Mouse (Mus musculus) hindbrain, embryonic 10.5 days (tissue): ENCODE results near the gene Elavl1. TPM values are rescaled to one million over a fixed set of nuclear protein-coding genes. Genes with fewer than 3 reads are reported as not detected.
"Not testable (repeated sequence)": the region's sequence is repeated elsewhere in the genome, so short reads cannot be mapped to it uniquely, and the experiment has no call there.

Experiments
- DNase-seq: peaks from one replicate; pipeline ENCODE4 v3.0.0-alpha.2; 2017; ENCODE audit warnings: low spot score
- H3K27ac ChIP-seq: fragments of 300-500 bp; sonication (generic); 2 replicates; pipeline ENCODE4 v1.5.1; 2016; ENCODE audit warnings: mild to moderate bottlenecking, moderate library complexity
- H3K27me3 ChIP-seq: fragments of 300-500 bp; sonication (generic); 2 replicates; pipeline ENCODE4 v1.6.1; 2016; ENCODE audit warnings: mild to moderate bottlenecking; ENCODE audit not compliant: poor library complexity, insufficient read depth, severe bottlenecking
- H3K36me3 ChIP-seq: fragments of 300-500 bp; sonication (generic); 2 replicates; pipeline ENCODE4 v1.6.1; 2016; ENCODE audit warnings: mild to moderate bottlenecking, moderate library complexity
- H3K4me1 ChIP-seq: fragments of 300-500 bp; sonication (generic); replicated peaks from 2 replicates; pipeline ENCODE4 v1.6.1; 2016; ENCODE audit warnings: mild to moderate bottlenecking
- H3K4me3 ChIP-seq: fragments of 300-500 bp; sonication (generic); 2 replicates; pipeline ENCODE4 v1.5.1; 2016; ENCODE audit warnings: mild to moderate bottlenecking, moderate library complexity
- H3K9me3 ChIP-seq: fragments of 300-500 bp; sonication (generic); 2 replicates; pipeline ENCODE4 v1.6.1; 2016; ENCODE audit warnings: mild to moderate bottlenecking, moderate library complexity
- WGBS: fragments of 180-500 bp; shearing (Covaris S2); methylation state at CpG from one replicate; pipeline ENCODE4 v1.1.7; 2016; 5-methylcytosine and 5-hydroxymethylcytosine counted together
- polyA plus RNA-seq: library from polyadenylated mRNA; unstranded; fragments of >200 nt; fragmentation: Nextera tagmentation; extraction: Ambion mirVana; gene quantifications from 2 replicates; pipeline ENCODE4 v1.2.1, GENCODE M21; 2016

Gene Elavl1
- polyA plus RNA-seq, result 306 and 336 TPM in 2 replicates

- Histone ChIP-seq H3K36me3 (peaks cover 66% of the 10 kb centered on the region), H3K9me3 (no peaks in the 10 kb centered on the region), H3K27me3 (no peaks in the 10 kb centered on the region), H3K4me3 (peak within 1 kb of the TSS; percentile 97), H3K4me1 (peaks cover 25% of the 10 kb centered on the region), H3K27ac (peak within 1 kb of the TSS; percentile 98)
- WGBS, result under 1% methylated on average over 78 of the region's 78 CpGs
- peak; percentile 97 for DNase-seq
These were observed at the start of gene Elavl1, which contains the start of gene Ccl25 for GRCm38 (mm10) chr8:4324983-4325750. Gene Elavl1 (minus strand): TSS chr8:4325413. Gene Ccl25 (plus strand): TSS chr8:4325210.

GRCm38 (mm10) chr8:4372657-4373056, 47.4 kb upstream of the Elavl1 start:
- Histone ChIP-seq H3K9me3 (no peaks in the 10 kb centered on the region; the same call in 1 of the 2 replicates), H3K27ac (no peak overlapping the region), H3K27me3 (no peaks in the 10 kb centered on the region), H3K4me1 (no peaks in the 10 kb centered on the region), H3K4me3 (no peak overlapping the region), H3K36me3 (no peaks in the 10 kb centered on the region)
- 70% methylated on average over 2 of the region's 2 CpGs for WGBS
- DNase-seq, result no peak

DNA sequence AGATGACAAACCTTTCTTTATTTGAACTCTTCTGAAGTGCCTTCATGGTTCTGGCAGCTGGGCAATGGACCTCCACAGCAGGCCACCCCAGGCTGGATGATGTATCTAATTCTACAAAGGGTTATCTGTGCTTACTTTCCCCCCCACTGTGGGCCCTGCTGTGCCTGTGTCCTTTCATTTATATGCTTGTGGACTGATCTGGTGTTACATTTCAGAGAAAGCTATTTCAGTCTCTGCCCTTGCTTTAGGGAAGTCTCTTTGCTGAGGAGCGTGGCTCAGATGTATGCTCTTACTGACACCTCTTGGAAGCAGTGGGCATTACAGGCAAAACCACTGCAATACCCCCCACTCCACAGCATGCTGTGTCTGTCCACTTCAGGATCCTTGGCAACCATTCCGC, 44.9 kb upstream of the Elavl1 start:
- no peaks in the 10 kb centered on the region for H3K4me1 ChIP-seq
- H3K36me3 ChIP-seq, result no peaks in the 10 kb centered on the region
- H3K27me3 ChIP-seq, result no peaks in the 10 kb centered on the region
- no peak overlapping the region for H3K4me3 ChIP-seq
- 24% methylated on average over 2 of the region's 2 CpGs for WGBS
- H3K9me3 ChIP-seq, result no peaks in the 10 kb centered on the region; the same call in 1 of the 2 replicates
- DNase-seq, result peak; percentile 39
- no peak overlapping the region for H3K27ac ChIP-seq

- DNase-seq, result no peak
- 91% methylated on average over 4 of the region's 4 CpGs for WGBS
- no peaks in the 10 kb centered on the region for H3K36me3 ChIP-seq
These were observed 43.3 kb upstream of the Elavl1 start for GRCm38 (mm10) chr8:4368470-4368869.

DNA sequence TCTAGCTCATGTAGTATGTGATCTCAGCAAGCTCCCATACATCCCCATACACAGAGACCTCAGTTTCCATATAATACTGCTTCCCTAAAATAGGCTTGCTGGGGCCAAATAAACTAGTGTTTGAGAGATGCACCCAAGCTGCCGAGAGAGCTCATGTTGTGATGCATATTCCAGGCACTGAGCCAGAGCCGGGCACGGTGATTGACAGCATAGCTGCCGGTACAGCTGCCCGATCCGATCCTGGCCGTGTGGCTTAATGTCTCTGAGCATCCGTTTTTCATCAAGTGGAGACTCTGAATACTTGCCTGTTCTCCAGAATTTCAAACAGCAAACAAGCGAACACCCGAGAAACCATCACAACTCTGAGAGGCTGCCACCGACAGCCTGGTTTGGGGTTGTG, 42.6 kb upstream of the Elavl1 start:
- H3K4me3 ChIP-seq, result no peak overlapping the region
- no peaks in the 10 kb centered on the region; the same call in 1 of the 2 replicates for H3K9me3 ChIP-seq
- H3K36me3 ChIP-seq, result no peaks in the 10 kb centered on the region
- no peaks in the 10 kb centered on the region for H3K4me1 ChIP-seq
- 88% methylated on average over 11 of the region's 11 CpGs for WGBS
- no peaks in the 10 kb centered on the region for H3K27me3 ChIP-seq
- H3K27ac ChIP-seq, result no peak overlapping the region
- no peak for DNase-seq

More at GRCm38 (mm10) chr8:4368470-4368869, 43.3 kb upstream of the Elavl1 start:
- H3K4me1 ChIP-seq, result no peaks in the 10 kb centered on the region
- H3K4me3 ChIP-seq, result no peak overlapping the region
- no peaks in the 10 kb centered on the region for H3K27me3 ChIP-seq
- H3K27ac ChIP-seq, result no peak overlapping the region
- H3K9me3 ChIP-seq, result no peaks in the 10 kb centered on the region; the same call in 1 of the 2 replicates

DNA sequence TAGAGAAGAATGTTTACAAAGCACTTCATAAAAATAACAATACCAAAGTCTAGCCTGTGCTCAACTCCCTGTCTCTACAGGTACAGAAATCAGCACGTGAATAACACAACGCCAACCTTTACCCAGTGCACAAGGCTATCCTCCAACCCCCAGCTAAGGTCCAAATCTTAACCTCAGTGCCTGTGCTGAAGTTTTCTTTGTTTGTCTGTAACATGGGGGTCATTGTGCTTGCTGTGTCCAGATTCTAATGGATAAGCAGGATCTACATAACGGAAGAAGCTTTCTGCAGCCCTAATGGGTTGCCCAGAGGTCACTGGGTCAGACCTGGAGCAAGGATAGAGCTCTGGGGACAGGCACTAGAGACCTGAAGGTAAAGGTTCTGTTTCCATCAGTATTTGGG, 41.0 kb upstream of the Elavl1 start:
- Histone ChIP-seq H3K9me3 (no peaks in the 10 kb centered on the region; the same call in 1 of the 2 replicates), H3K4me1 (no peaks in the 10 kb centered on the region), H3K36me3 (no peaks in the 10 kb centered on the region), H3K27ac (no peak overlapping the region), H3K4me3 (no peak overlapping the region), H3K27me3 (no peaks in the 10 kb centered on the region)
- no peak for DNase-seq
- 86% methylated on average over 3 of the region's 3 CpGs for WGBS

GRCm38 (mm10) chr8:4360922-4361321, 35.7 kb upstream of the Elavl1 start:
- Histone ChIP-seq H3K27ac (no peak overlapping the region), H3K4me3 (no peak overlapping the region), H3K27me3 (no peaks in the 10 kb centered on the region), H3K9me3 (no peaks in the 10 kb centered on the region), H3K4me1 (no peaks in the 10 kb centered on the region), H3K36me3 (no peaks in the 10 kb centered on the region)
- no peak for DNase-seq
- WGBS, result 82% methylated on average over 2 of the region's 2 CpGs

- H3K4me1 ChIP-seq, result no peaks in the 10 kb centered on the region
- no peak for DNase-seq
- no peaks in the 10 kb centered on the region for H3K9me3 ChIP-seq
- H3K36me3 ChIP-seq, result no peaks in the 10 kb centered on the region
- no peak overlapping the region for H3K4me3 ChIP-seq
- 73% methylated on average over 3 of the region's 3 CpGs for WGBS
- H3K27ac ChIP-seq, result no peak overlapping the region
- no peaks in the 10 kb centered on the region for H3K27me3 ChIP-seq
These were observed 34.1 kb upstream of the Elavl1 start for GRCm38 (mm10) chr8:4359362-4359761.

GRCm38 (mm10) chr8:4355455-4355854, 30.2 kb upstream of the Elavl1 start:
- DNase-seq, result no peak
- H3K36me3 ChIP-seq, result no peaks in the 10 kb centered on the region
- 90% methylated on average over 10 of the region's 10 CpGs for WGBS
- H3K4me1 ChIP-seq, result no peaks in the 10 kb centered on the region
- H3K4me3 ChIP-seq, result no peak overlapping the region
- no peaks in the 10 kb centered on the region for H3K27me3 ChIP-seq
- H3K9me3 ChIP-seq, result no peaks in the 10 kb centered on the region
- H3K27ac ChIP-seq, result no peak overlapping the region

DNA sequence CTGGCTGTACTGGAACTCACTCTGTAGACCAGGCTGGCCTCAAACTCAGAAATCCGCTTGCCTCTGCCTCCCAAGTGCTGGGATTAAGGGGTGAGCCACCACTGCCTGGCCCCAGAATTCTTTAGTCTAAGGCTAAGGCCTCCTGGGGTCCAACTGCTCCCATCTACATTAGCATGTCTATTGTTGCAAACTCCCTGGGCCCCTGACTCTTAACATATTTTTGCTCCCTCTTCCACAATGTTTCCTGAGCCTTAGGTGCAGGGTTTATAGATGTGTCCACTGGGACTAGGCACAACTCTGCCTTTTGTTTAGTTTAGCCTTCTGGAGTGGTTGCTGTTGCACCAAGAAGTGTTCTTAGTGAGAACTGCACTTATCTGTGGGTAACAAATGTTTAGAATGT, 29.3 kb upstream of the Elavl1 start:
- Histone ChIP-seq H3K27me3 (no peaks in the 10 kb centered on the region), H3K4me1 (no peaks in the 10 kb centered on the region), H3K4me3 (no peak overlapping the region), H3K9me3 (no peaks in the 10 kb centered on the region), H3K36me3 (no peaks in the 10 kb centered on the region), H3K27ac (no peak overlapping the region)
- no peak for DNase-seq
- WGBS, result 76% methylated on average over 1 of the region's 1 CpGs

GRCm38 (mm10) chr8:4353741-4354140, 28.5 kb upstream of the Elavl1 start:
- Histone ChIP-seq H3K27me3 (no peaks in the 10 kb centered on the region), H3K4me3 (no peak overlapping the region), H3K27ac (no peak overlapping the region), H3K36me3 (no peaks in the 10 kb centered on the region), H3K4me1 (no peaks in the 10 kb centered on the region), H3K9me3 (no peaks in the 10 kb centered on the region)
- 80% methylated on average over 4 of the region's 4 CpGs for WGBS
- no peak for DNase-seq

GRCm38 (mm10) chr8:4352562-4352961, 27.3 kb upstream of the Elavl1 start:
- H3K4me3 ChIP-seq, H3K4me1 ChIP-seq, H3K9me3 ChIP-seq, H3K36me3 ChIP-seq, DNase-seq, H3K27me3 ChIP-seq, H3K27ac ChIP-seq: not testable (repeated sequence)
- WGBS, result 94% methylated on average over 6 of the region's 6 CpGs

- 84% methylated on average over 3 of the region's 3 CpGs for WGBS
- no peaks in the 10 kb centered on the region for H3K27me3 ChIP-seq
- no peaks in the 10 kb centered on the region for H3K9me3 ChIP-seq
- H3K27ac ChIP-seq, result no peak overlapping the region
- H3K4me3 ChIP-seq, result no peak overlapping the region
- DNase-seq, result no peak
- no peaks in the 10 kb centered on the region for H3K36me3 ChIP-seq
- peaks cover 9% of the 10 kb centered on the region for H3K4me1 ChIP-seq
These were observed 25.4 kb upstream of the Elavl1 start for GRCm38 (mm10) chr8:4350618-4351017.
